Mouse (Mus musculus) liver, adult 2 months (tissue): ENCODE data around the gene Tcam1.
"Not testable (repeated sequence)": the region's sequence is repeated elsewhere in the genome, so short reads cannot be mapped to it uniquely, and the experiment has no call there.

Experiments used
- CTCF ChIP-seq: fragments of 200-500 bp; IDR thresholded peaks from 2 replicates; pipeline ENCODE4 v1.5.1; 2011; ENCODE audit warnings: low read depth, low read length, control low read depth
- POLR2A ChIP-seq: fragments of 200-500 bp; IDR thresholded peaks from 2 replicates; pipeline ENCODE4 v1.6.1; 2011; ENCODE audit warnings: low read length, control low read depth; ENCODE audit not compliant: insufficient read depth; ENCODE audit errors: extremely low read depth

DNA sequence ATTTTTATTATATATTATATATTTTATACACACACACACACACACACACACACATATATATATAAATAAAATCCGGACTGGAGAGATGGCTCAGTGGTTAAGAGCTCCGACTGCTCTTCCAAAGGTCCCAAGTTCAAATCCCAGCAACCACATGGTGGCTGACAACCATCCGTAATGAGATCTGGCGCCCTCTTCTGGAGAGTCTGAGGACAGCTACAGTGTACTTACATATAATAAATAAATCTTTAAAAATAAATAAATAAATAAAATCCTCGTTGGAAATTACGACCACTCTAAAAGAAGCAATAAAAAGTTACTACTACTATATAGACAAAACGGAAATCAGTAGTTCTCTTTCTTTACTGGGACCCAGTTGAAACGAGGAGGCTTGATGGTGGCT, 42.5 kb upstream of the Tcam1 start:
- not testable (repeated sequence) for TF ChIP-seq POLR2A, CTCF
